Mouse (Mus musculus) liver, adult 2 months (tissue): Measurements from ENCODE around the gene Map6.

Experiments
- CTCF ChIP-seq: fragments of 200-500 bp; IDR thresholded peaks from 2 replicates; pipeline ENCODE4 v1.5.1; 2011; ENCODE audit warnings: low read depth, low read length, control low read depth
- POLR2A ChIP-seq: fragments of 200-500 bp; IDR thresholded peaks from 2 replicates; pipeline ENCODE4 v1.6.1; 2011; ENCODE audit warnings: low read length, control low read depth; ENCODE audit not compliant: insufficient read depth; ENCODE audit errors: extremely low read depth

DNA sequence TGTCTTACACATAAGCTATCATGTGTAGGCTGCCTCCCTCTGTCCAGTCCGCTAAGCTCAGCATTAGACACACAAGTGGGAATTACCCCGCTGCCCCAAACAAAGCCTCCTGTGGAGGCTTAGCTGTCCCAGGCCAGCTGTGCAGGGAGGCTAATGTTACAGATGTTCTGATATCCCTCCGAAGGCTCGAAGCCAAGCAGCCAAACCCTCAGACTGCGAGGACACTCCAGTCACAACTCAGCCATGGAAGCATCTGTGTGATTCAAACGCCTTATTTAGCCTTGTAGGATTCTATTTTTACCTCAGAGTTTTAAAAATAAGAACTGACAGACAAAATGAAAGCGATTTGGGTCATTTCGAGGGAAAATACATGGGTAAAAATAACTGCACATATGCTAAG is 27.9 kb downstream of the Map6 start:
- TF ChIP-seq POLR2A: no peak
- TF ChIP-seq CTCF: no peak
